Mouse (Mus musculus) midbrain, embryonic 16.5 days (tissue): ENCODE data around the gene Gm10959. TPM values are rescaled to one million over a fixed set of nuclear protein-coding genes. Genes with fewer than 3 reads are reported as not detected.
"Not testable (repeated sequence)": the region's sequence is repeated elsewhere in the genome, so short reads cannot be mapped to it uniquely, and the experiment has no call there.

Source experiments
- ATAC-seq: fragments of 200-750 bp; cut with Nextera tagmentation; 2 replicates; pipeline ENCODE4 v1.8.0; 2017; ENCODE audit warnings: moderate TSS enrichment
- H3K27ac ChIP-seq: fragments of 300-500 bp; sonication (generic); 2 replicates; pipeline ENCODE4 v1.5.1; 2014; ENCODE audit warnings: mild to moderate bottlenecking, low read length, mixed read lengths
- H3K27me3 ChIP-seq: fragments of 300-500 bp; sonication (generic); 2 replicates; pipeline ENCODE4 v1.6.1; 2014; ENCODE audit warnings: low read depth, low read length, mixed read lengths; ENCODE audit not compliant: control insufficient read depth, insufficient read depth
- H3K36me3 ChIP-seq: fragments of 300-500 bp; sonication (generic); 2 replicates; pipeline ENCODE4 v1.6.1; 2014; ENCODE audit warnings: mild to moderate bottlenecking, low read length, moderate library complexity, mixed read lengths; ENCODE audit not compliant: control insufficient read depth, insufficient read depth
- H3K4me1 ChIP-seq: fragments of 300-500 bp; sonication (generic); 2 replicates; pipeline ENCODE4 v1.6.1; 2014; ENCODE audit warnings: mild to moderate bottlenecking, low read length, mixed read lengths; ENCODE audit not compliant: control insufficient read depth, insufficient read depth
- H3K4me2 ChIP-seq: fragments of 300-500 bp; sonication (generic); 2 replicates; pipeline ENCODE4 v1.6.1; 2014; ENCODE audit warnings: mild to moderate bottlenecking, low read length, mixed read lengths
- H3K4me3 ChIP-seq: fragments of 300-500 bp; sonication (generic); 2 replicates; pipeline ENCODE4 v1.5.1; 2014; ENCODE audit warnings: low read depth, mild to moderate bottlenecking, low read length, moderate library complexity, mixed read lengths
- H3K9ac ChIP-seq: fragments of 300-500 bp; sonication (generic); 2 replicates; pipeline ENCODE4 v1.6.1; 2014; ENCODE audit warnings: low read depth, low read length, mixed read lengths
- H3K9me3 ChIP-seq: fragments of 300-500 bp; sonication (generic); replicated peaks from 2 replicates; pipeline ENCODE4 v1.6.1; 2014; ENCODE audit warnings: mild to moderate bottlenecking, low read length, mixed read lengths; ENCODE audit not compliant: control insufficient read depth, poor library complexity, severe bottlenecking
- WGBS: fragments of 180-500 bp; shearing (Covaris S2); extraction: QIAGEN DNeasy Blood & Tissue Kit; methylation state at CpG from one replicate; pipeline ENCODE4 v1.1.7; 2014; 5-methylcytosine and 5-hydroxymethylcytosine counted together
- polyA plus RNA-seq: library from polyadenylated mRNA; unstranded; fragments of >200 nt; fragmentation: Nextera tagmentation; extraction: Ambion mirVana; gene quantifications from 2 replicates; pipeline ENCODE4 v1.2.1, GENCODE M21; 2015

The Gm10959 gene
- not detected in 2 replicates for polyA plus RNA-seq

DNA sequence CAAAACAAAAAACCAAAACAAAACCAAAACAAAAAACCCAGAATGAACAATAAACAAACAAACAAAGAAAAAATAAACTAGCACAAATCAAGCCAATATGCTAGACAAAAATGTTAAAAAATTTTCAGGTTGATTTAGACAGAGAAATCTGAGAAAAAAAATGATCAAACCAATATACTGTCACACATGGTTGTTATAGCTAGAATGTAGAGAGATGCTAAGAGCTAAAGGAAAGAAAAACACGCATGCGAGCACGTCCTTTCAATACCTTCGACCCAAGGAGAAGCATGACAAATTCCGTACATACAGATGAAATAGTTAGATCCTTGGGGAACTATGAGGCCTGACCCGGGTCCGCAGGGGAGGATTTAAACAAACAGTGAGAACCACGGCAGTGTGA lies at the start of gene Gm10959:
Gene Gm10959 (minus strand): TSS at position 101 of the 400 bp plus-strand sequence.
- Histone ChIP-seq H3K4me3 (no peak within 1 kb of the TSS), H3K27me3 (no peaks in the 10 kb centered on the region), H3K9me3 (no peaks in the 10 kb centered on the region), H3K4me2 (no peak within 1 kb of the TSS), H3K27ac (no peak within 1 kb of the TSS), H3K9ac (no peak within 1 kb of the TSS), H3K36me3 (no peaks in the 10 kb centered on the region), H3K4me1 (no peaks in the 10 kb centered on the region)
- 78% methylated on average over 8 of the region's 8 CpGs for WGBS
- no peak for ATAC-seq

DNA sequence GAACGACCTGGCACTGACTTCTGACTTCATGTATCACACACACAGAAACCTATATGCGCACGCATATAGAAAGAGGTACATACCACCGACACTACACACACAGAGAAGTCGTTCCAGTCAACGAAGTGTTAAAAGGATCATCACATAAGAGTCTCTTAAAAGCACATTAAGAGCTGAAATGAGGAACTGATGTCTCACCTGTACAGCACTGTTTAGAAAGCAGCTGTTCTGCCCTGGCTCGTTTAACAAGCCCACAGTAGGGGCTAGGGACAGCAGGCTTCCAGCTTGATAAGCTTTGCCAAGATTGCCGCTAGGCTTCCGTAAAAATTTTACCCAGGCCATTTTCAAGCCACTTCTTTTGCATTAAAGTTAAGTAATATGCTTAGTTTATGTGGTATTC lies 49.2 kb upstream of the Gm10959 start:
- H3K4me3 ChIP-seq = no peak overlapping the region
- peaks cover 6% of the 10 kb centered on the region; the same call in 1 of the 2 replicates for H3K36me3 ChIP-seq
- H3K4me1 ChIP-seq = no peaks in the 10 kb centered on the region
- 94% methylated on average over 9 of the region's 9 CpGs for WGBS
- no peak overlapping the region for H3K9ac ChIP-seq
- ATAC-seq = no peak
- no peaks in the 10 kb centered on the region for H3K27me3 ChIP-seq
- H3K4me2 ChIP-seq = no peak overlapping the region
- H3K27ac ChIP-seq = no peak overlapping the region
- no peaks in the 10 kb centered on the region for H3K9me3 ChIP-seq

DNA sequence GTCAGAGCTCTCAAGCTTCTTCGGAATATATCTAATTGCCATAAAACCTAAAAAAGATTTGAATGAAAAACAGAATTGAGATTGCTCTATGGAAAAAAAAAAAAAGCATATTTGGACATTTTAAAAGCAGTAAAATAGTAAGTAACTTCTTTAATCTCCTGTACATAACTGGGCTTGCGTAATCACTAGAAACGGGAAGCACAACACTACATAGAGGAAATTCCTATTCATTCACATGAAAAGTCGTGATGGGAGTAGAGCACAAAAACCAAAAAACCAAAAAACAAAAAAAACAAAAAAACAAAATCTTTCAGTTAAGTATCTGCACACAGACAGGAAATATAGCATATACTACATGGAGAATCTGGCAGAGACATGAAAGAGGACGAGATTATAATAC lies 45.1 kb upstream of the Gm10959 start:
- Histone ChIP-seq H3K27me3 (no peaks in the 10 kb centered on the region), H3K4me1 (no peaks in the 10 kb centered on the region), H3K9ac (no peak overlapping the region), H3K4me2 (no peak overlapping the region), H3K27ac (no peak overlapping the region), H3K36me3 (peaks cover 8% of the 10 kb centered on the region; the same call in 1 of the 2 replicates), H3K9me3 (no peaks in the 10 kb centered on the region), H3K4me3 (no peak overlapping the region)
- 90% methylated on average over 5 of the region's 5 CpGs for WGBS
- no peak for ATAC-seq

DNA sequence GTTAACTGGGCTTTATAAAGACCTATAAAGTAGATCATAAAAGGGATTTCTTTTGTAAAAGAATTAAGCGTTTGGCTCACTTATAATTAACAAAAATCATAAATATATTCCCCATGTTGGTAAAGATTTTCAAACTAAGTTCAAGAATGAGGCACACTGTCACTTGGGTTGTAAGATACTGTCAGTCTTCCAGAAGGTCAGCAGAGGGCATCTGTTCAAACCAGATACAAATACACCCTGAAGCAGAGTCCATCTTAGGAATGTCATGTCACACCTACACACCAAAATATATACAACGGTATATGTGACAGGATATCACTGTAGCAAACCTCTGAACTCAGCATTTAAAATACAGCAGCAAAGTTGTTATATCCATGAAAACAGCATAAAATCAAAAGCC lies 31.0 kb upstream of the Gm10959 start:
- no peak for ATAC-seq
- Histone ChIP-seq H3K4me1 (no peaks in the 10 kb centered on the region), H3K4me3 (no peak overlapping the region), H3K36me3 (peaks cover 11% of the 10 kb centered on the region), H3K9ac (no peak overlapping the region), H3K4me2 (no peak overlapping the region), H3K9me3 (no peaks in the 10 kb centered on the region), H3K27ac (no peak overlapping the region), H3K27me3 (no peaks in the 10 kb centered on the region)
- 99% methylated on average over 2 of the region's 2 CpGs for WGBS

DNA sequence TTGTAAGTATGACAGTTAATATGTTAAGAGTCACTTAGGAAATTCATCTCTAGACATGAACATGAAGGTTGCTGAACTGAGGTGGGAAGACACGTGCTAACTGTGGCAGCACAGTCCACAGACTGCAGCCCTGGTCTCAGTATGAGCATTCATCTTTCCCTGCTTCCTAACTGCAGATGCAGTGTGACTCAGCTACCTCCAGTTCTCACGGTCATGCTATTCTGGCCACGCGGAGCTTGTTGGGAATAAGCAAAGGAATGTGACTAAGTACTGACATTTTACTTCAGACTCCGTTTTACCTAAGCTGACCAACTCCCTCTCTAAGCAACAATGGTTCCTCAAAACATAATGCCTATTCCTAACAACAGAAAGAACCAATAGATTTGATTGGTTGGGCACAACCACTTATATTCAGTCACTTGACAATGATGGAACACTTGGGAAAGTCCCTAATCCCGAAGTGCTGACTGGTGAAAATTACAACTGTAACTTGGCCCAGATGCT lies 24.3 kb upstream of the Gm10959 start:
- Histone ChIP-seq H3K4me2 (no peak overlapping the region), H3K9ac (no peak overlapping the region), H3K4me1 (no peaks in the 10 kb centered on the region), H3K27ac (no peak overlapping the region), H3K36me3 (no peaks in the 10 kb centered on the region), H3K27me3 (no peaks in the 10 kb centered on the region), H3K4me3 (no peak overlapping the region), H3K9me3 (no peaks in the 10 kb centered on the region)
- WGBS = 78% methylated on average over 6 of the region's 6 CpGs
- no peak for ATAC-seq

DNA sequence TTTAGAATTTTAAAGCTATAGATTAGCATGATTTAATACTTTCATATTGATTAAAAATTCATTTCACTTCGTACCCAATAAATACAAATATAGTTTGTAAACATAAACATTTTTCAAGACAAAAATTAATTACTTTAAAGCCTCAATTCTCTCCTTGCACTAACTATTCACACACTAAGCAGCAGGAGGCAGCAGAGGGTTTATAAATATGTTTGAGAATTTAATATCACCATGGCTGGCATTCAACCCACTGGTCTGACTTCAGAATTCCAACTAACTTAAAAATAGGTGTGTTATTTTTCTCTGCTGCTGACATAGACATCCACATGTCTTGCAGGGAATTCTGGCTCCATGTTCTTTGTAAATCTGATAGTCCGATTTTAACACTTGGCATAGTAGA lies 20.1 kb upstream of the Gm10959 start:
- Histone ChIP-seq H3K9me3 (no peaks in the 10 kb centered on the region), H3K27ac (no peak overlapping the region), H3K4me2 (no peak overlapping the region), H3K4me3 (no peak overlapping the region), H3K36me3 (0 out of 2 replicates have a peak, but pooled peaks cover 4% of the 10 kb centered on the region), H3K4me1 (no peaks in the 10 kb centered on the region), H3K9ac (no peak overlapping the region), H3K27me3 (no peaks in the 10 kb centered on the region)
- WGBS = 81% methylated on average over 2 of the region's 2 CpGs
- ATAC-seq = no peak

DNA sequence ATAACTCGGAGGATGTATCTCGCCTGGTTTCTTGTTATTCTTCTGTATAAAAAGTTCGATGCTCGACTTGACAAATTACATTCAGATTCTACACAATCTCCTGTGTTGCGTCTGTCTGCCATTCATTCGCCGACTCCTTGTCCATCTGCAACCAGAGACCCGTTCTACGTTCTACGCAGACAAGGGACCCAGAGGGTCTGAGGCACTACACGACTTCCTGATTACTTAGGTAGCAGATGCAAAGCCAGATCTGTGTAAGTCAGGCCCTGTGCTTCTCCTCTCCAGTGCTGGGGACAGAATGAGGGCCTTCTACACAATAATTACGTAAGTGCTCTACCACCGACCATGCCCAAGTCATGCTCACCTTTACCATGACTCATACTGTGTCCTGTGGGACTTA lies 18.0 kb upstream of the Gm10959 start:
- not testable (repeated sequence) for H3K27me3 ChIP-seq, H3K9ac ChIP-seq, H3K36me3 ChIP-seq, ATAC-seq, H3K9me3 ChIP-seq, H3K27ac ChIP-seq, H3K4me3 ChIP-seq, H3K4me2 ChIP-seq, H3K4me1 ChIP-seq
- 71% methylated on average over 13 of the region's 13 CpGs for WGBS

DNA sequence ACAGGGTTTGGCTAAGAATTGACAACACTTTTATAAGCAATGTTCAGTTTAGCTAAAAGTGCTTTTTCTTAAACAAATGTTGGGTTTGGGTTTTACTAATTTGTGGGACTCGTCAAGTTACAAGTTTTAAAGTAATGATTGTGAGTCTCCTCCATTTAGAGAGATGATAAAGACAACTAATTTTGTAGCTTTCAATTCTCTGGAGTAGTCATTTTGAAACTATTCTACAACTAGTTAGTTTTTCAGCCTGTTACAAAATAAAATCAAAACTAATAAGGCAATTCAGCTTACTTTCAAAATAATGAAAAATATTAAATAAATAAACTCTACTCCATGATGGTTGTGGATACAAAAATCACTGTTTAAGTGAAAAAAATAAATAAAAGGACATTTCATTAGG lies 13.3 kb upstream of the Gm10959 start:
- ATAC-seq = no peak
- Histone ChIP-seq H3K27ac (no peak overlapping the region), H3K9ac (no peak overlapping the region), H3K9me3 (no peaks in the 10 kb centered on the region), H3K27me3 (no peaks in the 10 kb centered on the region), H3K4me1 (no peaks in the 10 kb centered on the region), H3K4me2 (no peak overlapping the region), H3K4me3 (no peak overlapping the region), H3K36me3 (peaks cover 6% of the 10 kb centered on the region; the same call in 1 of the 2 replicates)
- WGBS = 85% methylated on average over 1 of the region's 1 CpGs

GRCm38 (mm10) chr3:122929723-122930122 lies 10.6 kb upstream of the Gm10959 start:
- H3K4me1 ChIP-seq = peaks cover 9% of the 10 kb centered on the region
- no peak overlapping the region for H3K27ac ChIP-seq
- no peak overlapping the region for H3K4me3 ChIP-seq
- peaks cover 3% of the 10 kb centered on the region; the same call in 1 of the 2 replicates for H3K36me3 ChIP-seq
- no peak for ATAC-seq
- 94% methylated on average over 6 of the region's 6 CpGs for WGBS
- no peaks in the 10 kb centered on the region for H3K27me3 ChIP-seq
- H3K9ac ChIP-seq = no peak overlapping the region
- no peaks in the 10 kb centered on the region for H3K9me3 ChIP-seq
- H3K4me2 ChIP-seq = no peak overlapping the region
